ENCODE assay signal across 8 mouse cellular contexts in the genomic region with DNA sequence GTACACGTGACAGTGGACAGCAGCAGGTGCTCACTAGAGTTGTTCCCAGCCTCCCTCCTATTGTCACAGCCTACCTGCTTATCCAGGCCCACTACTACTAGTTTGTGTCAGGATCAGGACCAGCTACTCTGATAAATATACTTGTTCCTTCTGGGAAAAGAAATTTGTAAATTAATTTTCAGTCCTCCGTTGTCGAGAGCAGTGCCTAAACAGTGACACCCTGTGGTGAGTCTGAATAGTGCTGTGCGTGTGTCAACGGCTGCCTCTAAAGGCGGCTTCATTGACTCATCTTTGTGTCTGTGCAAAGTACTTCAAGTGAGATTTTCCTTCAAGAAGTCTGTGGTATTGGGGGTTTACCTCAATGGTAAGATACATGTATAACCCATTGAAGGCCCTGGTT. TPM values are rescaled to one million over a fixed set of nuclear protein-coding genes. Genes with fewer than 3 reads are reported as not detected.
DNase-seq lines count a peak whose midpoint lies in the region; ATAC-seq and TF ChIP-seq lines count a peak whose summit lies in the region.

No protein-coding gene starts in this region.

- H3K4me2 ChIP-seq in neural tube, embryonic 15.5 days, result no peak overlapping the region

- H3K9ac ChIP-seq in ES-E14 (ENCODE audit: insufficient read depth, low read depth, low read length, poor library complexity, severe bottlenecking), result no peak overlapping the region
- H3K9ac ChIP-seq in neural tube, embryonic 15.5 days (replicated peaks), result no peak overlapping the region

- in situ Hi-C loops in ES-E14 (cut with MboI; ENCODE audit: low sequenced_read_pairs in 2 of 2, unreplicated experiment in 2 of 2), result no loop called here

- WGBS in neural tube, embryonic 15.5 days, result 49% methylated on average over 6 of the region's 6 CpGs

- DNase-seq in kidney, adult 9 months, result peak; percentile 42
- DNase-seq in kidney, adult 11 months, result no peak
- peak; percentile 26 for DNase-seq in ES-E14 (ENCODE audit: low read depth, low spot score)
- DNase-seq in adrenal gland, postnatal 25 days, result peak; percentile 57
- DNase-seq in left cerebral cortex, postnatal 25 days (ENCODE audit: low spot score in 2 of 2), result peak; percentile 52 to 65
- peak; percentile 34 for DNase-seq in retina, postnatal 7 days (ENCODE audit: low read depth, low spot score)

- peaks cover 50% of the 10 kb centered on the region for H3K36me3 ChIP-seq in ES-E14 (ENCODE audit: control insufficient read depth, insufficient read depth, low read length, poor library complexity, severe bottlenecking)
- H3K36me3 ChIP-seq in neural tube, embryonic 15.5 days, result peaks cover 78% of the 10 kb centered on the region

- H3K9me3 ChIP-seq in ES-E14 (ENCODE audit: control insufficient read depth, insufficient read depth, low read depth, low read length), result no peaks in the 10 kb centered on the region
- no peaks in the 10 kb centered on the region for H3K9me3 ChIP-seq in neural tube, embryonic 15.5 days (replicated peaks)

- H3K27me3 ChIP-seq in neural tube, embryonic 15.5 days (replicated peaks), result no peaks in the 10 kb centered on the region

- intact Hi-C loops in left cerebral cortex, postnatal 25 days (cut with DNase I), result loop anchor here (1.0 kb wide), 1 partner anchor 106 kb away; no protein-coding TSS in a partner anchor

- ATAC-seq in frontal cortex, adult (ENCODE audit: low TSS enrichment), result peak; percentile 87
- ATAC-seq in neural tube, embryonic 15.5 days (ENCODE audit: low FRiP score), result no peak

- peaks cover 0 to 2% of the 10 kb centered on the region in 2 experiments; a peak in 1 of 4 replicates for H3K4me1 ChIP-seq in ES-E14 (ENCODE audit: control insufficient read depth in 2 of 2, insufficient read depth in 2 of 2, low read length in 2 of 2, poor library complexity in 1 of 2)
- H3K4me1 ChIP-seq in neural tube, embryonic 15.5 days, result no peaks in the 10 kb centered on the region

- H3K27ac ChIP-seq in ES-E14 (ENCODE audit: insufficient read depth, low read depth, low read length, poor library complexity, severe bottlenecking), result no peak overlapping the region
- no peak overlapping the region for H3K27ac ChIP-seq in neural tube, embryonic 15.5 days (replicated peaks)

- no peak overlapping the region for H3K4me3 ChIP-seq in ES-E14 (ENCODE audit: insufficient read depth in 1 of 2, low read depth in 1 of 2, low read length in 2 of 2, poor library complexity in 1 of 2, severe bottlenecking in 1 of 2)
- H3K4me3 ChIP-seq in neural tube, embryonic 15.5 days (replicated peaks), result no peak overlapping the region

TF ChIP-seq in ES-E14, 5 proteins besides CTCF, POLR2A, EP300 and RAD21:
- TF ChIP-seq HCFC1 (IDR thresholded peaks at IDR 0.05; ENCODE audit: borderline replicate concordance, insufficient read depth, low read length), result no peak
- no peak for TF ChIP-seq MAFK (IDR thresholded peaks at IDR 0.05; ENCODE audit: insufficient read depth, low read depth, low read length)
- no peak for TF ChIP-seq CHD2 (IDR thresholded peaks at IDR 0.05; ENCODE audit: low read depth, low read length)
- TF ChIP-seq ZC3H11A (IDR thresholded peaks at IDR 0.05; ENCODE audit: borderline replicate concordance, low read depth, low read length), result no peak
- no peak for TF ChIP-seq ZNF384 (IDR thresholded peaks at IDR 0.05; ENCODE audit: low read depth, low read length)

RNA-seq across cellular contexts. Expression of a gene that starts 35.5 kb away (rescaled TPM):
- total RNA-seq in ES-E14 (2012; rRNA removed), result 0.58 and 0.90 TPM in 2 replicates
- total RNA-seq in adrenal gland, postnatal 25 days (2021), result 1.0 and 1.7 TPM in 2 replicates
- not detected for total RNA-seq in left cerebral cortex, postnatal 25 days (2021)
- polyA plus RNA-seq in neural tube, embryonic 15.5 days (2015; fragmentation: Nextera tagmentation; extraction: Ambion mirVana), result not detected in 2 replicates

RNA-seq across cellular contexts. Expression of a gene that starts 46.5 kb away (rescaled TPM):
- total RNA-seq in ES-E14 (2012; rRNA removed), result 55.4 and 60.6 TPM in 2 replicates
- 54.1 and 65.5 TPM in 2 replicates for total RNA-seq in adrenal gland, postnatal 25 days (2021)
- total RNA-seq in left cerebral cortex, postnatal 25 days (2021), result 10 to 100 TPM; 53.3 to 54.6 TPM
- polyA plus RNA-seq in neural tube, embryonic 15.5 days (2015; fragmentation: Nextera tagmentation; extraction: Ambion mirVana), result 99.6 and 105 TPM in 2 replicates

RNA-seq across cellular contexts. Expression of a gene that starts 48.6 kb away (rescaled TPM):
- 90.1 and 100 TPM in 2 replicates for total RNA-seq in ES-E14 (2012; rRNA removed)
- 103 and 106 TPM in 2 replicates for total RNA-seq in adrenal gland, postnatal 25 days (2021)
- 10 to 100 TPM; 86.4 to 88.9 TPM for total RNA-seq in left cerebral cortex, postnatal 25 days (2021)
- 19.9 and 20.5 TPM in 2 replicates for polyA plus RNA-seq in neural tube, embryonic 15.5 days (2015; fragmentation: Nextera tagmentation; extraction: Ambion mirVana)
